Mouse (Mus musculus) central nervous system, embryonic 11.5 days (tissue): Measurements from ENCODE around the gene Dnajc15. TPM values are rescaled to one million over a fixed set of nuclear protein-coding genes. Genes with fewer than 3 reads are reported as not detected.

Experiments used
- polyA plus RNA-seq: library from polyadenylated mRNA; depleted of rRNA; stranded (reverse); fragments of >200 nt; gene quantifications from 2 replicates; pipeline ENCODE4 v1.2.3, GENCODE M21; 2012; rRNA removed

Dnajc15 gene
- polyA plus RNA-seq: 15.6 and 30.8 TPM in 2 replicates

DNA sequence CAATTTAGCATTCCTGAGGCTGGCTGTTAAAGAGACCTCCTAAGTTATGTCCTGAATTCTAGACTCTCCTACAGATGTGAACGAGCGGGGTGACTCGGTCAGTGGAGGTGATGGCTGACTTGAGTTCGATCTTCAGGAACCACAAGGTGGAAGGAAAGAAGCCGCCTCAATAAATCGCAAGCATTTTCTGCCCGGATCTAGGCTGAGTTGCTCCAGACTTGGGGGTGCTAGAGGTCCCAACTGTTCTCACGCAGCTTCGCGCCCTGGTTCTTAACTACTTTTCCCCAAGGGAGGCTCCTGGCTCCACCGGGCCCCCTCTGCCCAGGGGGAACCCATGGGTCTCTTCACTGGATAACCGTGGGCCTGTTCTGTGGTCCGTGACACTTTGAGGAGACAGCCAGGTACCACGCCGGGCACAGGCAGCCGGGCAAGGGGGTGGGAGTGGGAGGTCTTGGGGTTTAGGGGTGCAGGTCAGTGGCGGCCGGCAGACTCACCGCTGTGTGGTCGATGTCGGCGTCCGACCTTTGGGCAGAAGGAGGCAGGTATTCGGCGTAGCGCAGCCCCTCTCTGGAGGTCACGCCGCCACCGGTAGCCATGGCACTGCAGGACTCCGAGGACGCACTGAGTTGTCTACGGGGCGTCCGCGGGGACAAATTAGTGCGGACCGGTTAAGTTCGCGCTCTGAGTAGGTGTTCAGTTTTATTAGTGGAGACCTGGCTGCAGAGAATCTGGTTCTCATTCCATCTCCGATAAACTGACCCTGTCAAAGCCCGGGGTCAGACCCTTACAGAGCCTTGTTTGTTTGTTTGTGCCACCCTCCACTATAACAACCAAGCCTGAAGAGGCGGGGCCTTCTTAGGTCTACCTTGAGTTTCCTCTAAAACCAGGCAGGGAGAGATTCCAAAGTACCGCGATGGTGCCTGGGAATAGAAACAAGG is at the start of gene Dnajc15:
Dnajc15 (minus strand) TSS at position 822 of the 938 bp plus-strand sequence.

DNA sequence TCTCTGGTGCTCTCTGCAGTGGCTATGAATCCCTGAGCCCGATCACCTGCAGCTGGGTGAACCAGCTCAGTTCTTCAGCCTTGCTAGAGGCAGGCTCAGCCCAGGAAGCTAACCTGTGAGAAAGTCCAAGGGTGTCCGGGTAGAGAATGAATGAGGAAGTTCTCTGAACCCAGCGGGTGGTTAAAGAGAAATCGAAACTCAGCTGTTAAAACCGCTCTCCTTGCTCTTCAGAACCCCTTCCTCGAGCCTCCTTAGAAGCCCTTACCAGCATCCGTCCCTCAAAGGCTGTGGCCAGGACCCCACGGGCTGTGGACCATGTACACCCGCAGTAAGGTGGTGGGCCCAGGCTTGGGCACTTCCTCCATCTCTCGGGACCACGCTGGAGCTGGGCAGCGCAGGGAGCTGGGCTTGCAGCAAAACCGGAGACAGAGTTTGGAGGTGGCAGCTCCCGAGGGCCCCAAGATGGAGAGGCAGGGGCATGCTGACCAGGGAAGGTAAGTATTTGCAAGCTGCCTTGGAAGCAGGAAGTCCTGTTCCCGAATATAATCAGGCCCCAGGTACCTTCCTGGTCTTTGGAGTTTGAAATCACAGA is 29.3 kb upstream of the Dnajc15 start, which contains the start of gene Epsti1:
Epsti1 (plus strand) TSS at position 69 of the 592 bp plus-strand sequence.

Other genes starting within 250 kb of the Dnajc15 start
- 0.10 and 0.38 TPM in 2 replicates for gene Epsti1, start 29.1 kb upstream of the Dnajc15 start, polyA plus RNA-seq
- not detected in 2 replicates for gene Fam216b, start 213.9 kb upstream of the Dnajc15 start, polyA plus RNA-seq